Mouse (Mus musculus): ENCODE data around the gene Cntnap2. TPM values are rescaled to one million over a fixed set of nuclear protein-coding genes. Genes with fewer than 3 reads are reported as not detected.

Gene Cntnap2
- polyA plus RNA-seq, 1 experiment from 2014 or later = 19.5 TPM

GRCm38 (mm10) chr6:47255270-47255669 lies 2196.1 kb downstream of the Cntnap2 start:
- no peak overlapping the region for H3K27ac ChIP-seq (ENCODE audit: low read depth, low read length)
- H3K4me2 ChIP-seq (replicated peaks; ENCODE audit: low read depth, low read length) = no peak overlapping the region
- WGBS = 86% methylated on average over 2 of the region's 2 CpGs
- ATAC-seq (ENCODE audit: low FRiP score) (no peak), DNase-seq (ENCODE audit: low spot score) (no peak)
- no peaks in the 10 kb centered on the region for H3K36me3 ChIP-seq (ENCODE audit: control insufficient read depth, insufficient read depth, low read length)
- H3K9me3 ChIP-seq (ENCODE audit: control insufficient read depth, low read length) = no peaks in the 10 kb centered on the region
- H3K4me1 ChIP-seq (replicated peaks; ENCODE audit: control insufficient read depth, insufficient read depth, low read length) = peaks cover 3% of the 10 kb centered on the region; the same call in 1 of the 2 replicates
- no peaks in the 10 kb centered on the region for H3K27me3 ChIP-seq (ENCODE audit: control insufficient read depth, insufficient read depth, low read length)
- no peak overlapping the region for H3K9ac ChIP-seq (ENCODE audit: low read depth, low read length)
- no peak overlapping the region for H3K4me3 ChIP-seq (ENCODE audit: low read depth, low read length)

DNA sequence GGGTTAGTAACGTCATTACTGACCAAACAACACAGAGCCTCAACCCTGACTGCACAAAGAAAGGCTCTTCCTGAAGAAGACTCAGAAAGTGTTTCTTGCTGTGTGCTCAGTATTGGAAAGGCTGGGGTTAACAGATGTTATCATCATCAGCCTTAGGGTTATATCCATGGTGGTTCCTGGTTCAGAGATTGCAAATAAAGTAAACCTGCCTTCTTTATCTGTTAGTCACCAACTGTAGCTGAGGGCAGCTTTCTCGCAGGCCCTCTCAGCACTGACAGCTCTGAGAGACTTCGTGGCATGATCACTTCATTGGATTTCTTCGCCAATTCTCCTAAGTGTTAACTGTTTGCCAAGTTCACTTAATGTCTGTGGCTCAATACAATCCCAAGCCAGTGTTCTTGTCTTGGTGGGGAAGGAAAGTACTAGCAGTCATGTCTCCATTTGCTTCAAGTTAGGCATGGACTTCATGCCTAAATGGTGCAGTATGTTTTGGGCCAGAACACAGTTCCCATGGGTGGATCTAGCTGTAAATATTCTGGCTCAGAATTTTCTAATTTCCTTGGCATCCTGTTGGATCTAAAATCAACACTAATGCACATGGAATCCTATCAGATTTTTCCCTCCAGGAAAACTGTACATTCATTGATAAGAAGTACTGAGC lies 2197.2 kb downstream of the Cntnap2 start:
- ATAC-seq (ENCODE audit: low FRiP score) (no peak), DNase-seq (ENCODE audit: low spot score) (no peak)
- Histone ChIP-seq H3K36me3 (ENCODE audit: control insufficient read depth, insufficient read depth, low read length) (no peaks in the 10 kb centered on the region), H3K9me3 (ENCODE audit: control insufficient read depth, low read length) (no peaks in the 10 kb centered on the region), H3K4me2 (replicated peaks; ENCODE audit: low read depth, low read length) (no peak overlapping the region), H3K27me3 (ENCODE audit: control insufficient read depth, insufficient read depth, low read length) (no peaks in the 10 kb centered on the region), H3K4me3 (ENCODE audit: low read depth, low read length) (no peak overlapping the region), H3K9ac (ENCODE audit: low read depth, low read length) (no peak overlapping the region), H3K4me1 (replicated peaks; ENCODE audit: control insufficient read depth, insufficient read depth, low read length) (peaks cover 3% of the 10 kb centered on the region; the same call in 1 of the 2 replicates), H3K27ac (ENCODE audit: low read depth, low read length) (no peak overlapping the region)
- 82% methylated on average over 4 of the region's 4 CpGs for WGBS

DNA sequence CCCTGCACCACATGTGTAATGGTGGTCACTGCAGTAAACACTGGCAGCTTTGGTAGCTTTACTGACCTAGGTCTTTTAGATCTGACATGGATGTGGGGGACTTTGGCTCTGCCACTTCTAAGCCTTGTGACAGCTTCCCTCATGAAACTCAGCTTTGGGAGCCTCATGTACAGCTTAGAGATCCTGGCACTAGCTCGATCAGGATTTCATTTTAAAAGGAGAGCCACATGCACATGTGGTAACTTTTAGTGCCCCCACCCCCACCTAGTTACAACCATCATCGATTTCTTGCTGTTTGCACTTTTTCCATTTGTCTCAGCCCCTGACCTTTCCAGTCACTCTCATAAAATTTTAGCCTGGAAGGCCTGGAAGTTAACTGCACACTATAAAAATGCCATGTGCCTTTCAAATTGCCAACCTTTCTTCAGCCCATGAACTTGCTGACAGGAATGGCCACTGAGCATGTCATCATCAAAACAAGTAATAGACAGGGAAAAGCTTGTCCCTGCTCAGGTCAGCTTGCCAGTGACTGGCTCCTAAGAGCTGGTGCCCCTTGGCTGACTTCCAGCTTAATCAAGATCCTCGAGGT lies 2197.9 kb downstream of the Cntnap2 start:
- Histone ChIP-seq H3K4me2 (replicated peaks; ENCODE audit: low read depth, low read length) (no peak overlapping the region), H3K27ac (ENCODE audit: low read depth, low read length) (no peak overlapping the region), H3K36me3 (ENCODE audit: control insufficient read depth, insufficient read depth, low read length) (no peaks in the 10 kb centered on the region), H3K9me3 (ENCODE audit: control insufficient read depth, low read length) (no peaks in the 10 kb centered on the region), H3K4me3 (ENCODE audit: low read depth, low read length) (no peak overlapping the region), H3K4me1 (replicated peaks; ENCODE audit: control insufficient read depth, insufficient read depth, low read length) (peaks cover 3% of the 10 kb centered on the region; the same call in 1 of the 2 replicates), H3K9ac (ENCODE audit: low read depth, low read length) (no peak overlapping the region), H3K27me3 (ENCODE audit: control insufficient read depth, insufficient read depth, low read length) (no peaks in the 10 kb centered on the region)
- DNase-seq (ENCODE audit: low spot score) (no peak), ATAC-seq (ENCODE audit: low FRiP score) (no peak)
- 67% methylated on average over 3 of the region's 3 CpGs for WGBS

GRCm38 (mm10) chr6:47259626-47260114 lies 2200.5 kb downstream of the Cntnap2 start:
- H3K36me3 ChIP-seq (ENCODE audit: control insufficient read depth, insufficient read depth, low read length) = no peaks in the 10 kb centered on the region
- DNase-seq (ENCODE audit: low spot score) = no peak
- H3K27me3 ChIP-seq (ENCODE audit: control insufficient read depth, insufficient read depth, low read length) = no peaks in the 10 kb centered on the region
- no peak overlapping the region for H3K4me3 ChIP-seq (ENCODE audit: low read depth, low read length)
- H3K9me3 ChIP-seq (ENCODE audit: control insufficient read depth, low read length) = no peaks in the 10 kb centered on the region
- WGBS = 17% methylated on average over 3 of the region's 3 CpGs
- peak overlapping the region; percentile 27; the same call in 1 of the 2 replicates for H3K27ac ChIP-seq (ENCODE audit: low read depth, low read length)
- ATAC-seq (ENCODE audit: low FRiP score) = no peak
- H3K4me2 ChIP-seq (replicated peaks; ENCODE audit: low read depth, low read length) = no peak overlapping the region
- no peak overlapping the region for H3K9ac ChIP-seq (ENCODE audit: low read depth, low read length)
- H3K4me1 ChIP-seq (replicated peaks; ENCODE audit: control insufficient read depth, insufficient read depth, low read length) = peaks cover 3% of the 10 kb centered on the region; the same call in 1 of the 2 replicates

DNA sequence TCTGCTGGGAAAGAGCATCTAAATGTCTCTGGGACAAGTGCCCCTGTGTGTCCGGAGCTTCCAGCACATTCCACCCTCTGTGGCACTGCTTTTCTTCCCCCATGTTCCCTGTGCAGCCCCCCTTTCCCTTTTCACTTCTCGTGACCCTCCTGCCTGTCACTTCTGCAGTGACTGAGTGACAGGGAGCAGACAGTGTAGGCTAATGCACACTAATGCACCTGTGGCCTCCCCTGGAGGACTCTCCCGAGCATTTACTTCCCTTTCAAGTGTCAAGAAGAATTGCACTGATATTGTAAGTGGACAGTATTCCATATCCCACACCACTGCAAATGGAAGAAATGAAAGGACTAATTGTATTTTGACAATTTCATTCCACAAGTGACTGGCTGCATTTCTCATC lies 2208.1 kb downstream of the Cntnap2 start:
- peak; percentile 49; the same call in 1 of the 2 replicates for ATAC-seq (ENCODE audit: low FRiP score)
- WGBS = 67% methylated on average over 3 of the region's 3 CpGs
- H3K4me1 ChIP-seq (replicated peaks; ENCODE audit: control insufficient read depth, insufficient read depth, low read length) = no peaks in the 10 kb centered on the region
- no peaks in the 10 kb centered on the region for H3K9me3 ChIP-seq (ENCODE audit: control insufficient read depth, low read length)
- H3K9ac ChIP-seq (ENCODE audit: low read depth, low read length) = no peak overlapping the region
- DNase-seq (ENCODE audit: low spot score) = no peak
- no peak overlapping the region for H3K4me2 ChIP-seq (replicated peaks; ENCODE audit: low read depth, low read length)
- H3K4me3 ChIP-seq (ENCODE audit: low read depth, low read length) = no peak overlapping the region
- H3K27ac ChIP-seq (ENCODE audit: low read depth, low read length) = no peak overlapping the region
- H3K27me3 ChIP-seq (ENCODE audit: control insufficient read depth, insufficient read depth, low read length) = no peaks in the 10 kb centered on the region
- no peaks in the 10 kb centered on the region for H3K36me3 ChIP-seq (ENCODE audit: control insufficient read depth, insufficient read depth, low read length)

DNA sequence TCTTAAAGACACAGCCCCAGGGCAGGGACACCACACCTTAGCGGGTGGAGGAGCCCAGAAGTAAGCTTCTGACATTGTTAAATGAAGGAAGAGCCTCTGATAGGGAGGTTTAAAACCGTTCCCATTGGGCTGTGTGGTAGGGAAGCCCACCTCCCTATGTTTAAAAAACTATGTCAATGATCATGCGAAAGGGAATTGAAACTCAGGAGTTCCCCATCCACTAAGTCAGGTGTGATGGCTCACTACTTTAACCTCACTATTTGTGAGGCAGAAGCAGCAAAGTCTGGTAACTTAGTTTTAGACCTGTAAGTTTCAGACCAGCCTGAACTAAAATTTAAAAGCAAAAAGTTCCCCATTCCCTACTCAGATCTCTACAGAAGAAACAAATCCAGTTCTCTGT lies 2210.3 kb downstream of the Cntnap2 start:
- Histone ChIP-seq H3K27ac (ENCODE audit: low read depth, low read length) (no peak overlapping the region), H3K4me3 (ENCODE audit: low read depth, low read length) (no peak overlapping the region), H3K9ac (ENCODE audit: low read depth, low read length) (no peak overlapping the region), H3K9me3 (ENCODE audit: control insufficient read depth, low read length) (no peaks in the 10 kb centered on the region), H3K4me1 (replicated peaks; ENCODE audit: control insufficient read depth, insufficient read depth, low read length) (peaks cover 4% of the 10 kb centered on the region; the same call in 1 of the 2 replicates), H3K4me2 (replicated peaks; ENCODE audit: low read depth, low read length) (no peak overlapping the region), H3K27me3 (ENCODE audit: control insufficient read depth, insufficient read depth, low read length) (no peaks in the 10 kb centered on the region), H3K36me3 (ENCODE audit: control insufficient read depth, insufficient read depth, low read length) (no peaks in the 10 kb centered on the region)
- WGBS = 79% methylated on average over 3 of the region's 3 CpGs
- ATAC-seq (ENCODE audit: low FRiP score) (no peak), DNase-seq (ENCODE audit: low spot score) (no peak)

GRCm38 (mm10) chr6:47271576-47271975 lies 2212.4 kb downstream of the Cntnap2 start:
- 92% methylated on average over 3 of the region's 3 CpGs for WGBS
- Histone ChIP-seq H3K27me3 (ENCODE audit: control insufficient read depth, insufficient read depth, low read length) (0 out of 2 replicates have a peak, but pooled peaks cover 2% of the 10 kb centered on the region), H3K9ac (ENCODE audit: low read depth, low read length) (no peak overlapping the region), H3K4me2 (replicated peaks; ENCODE audit: low read depth, low read length) (no peak overlapping the region), H3K27ac (ENCODE audit: low read depth, low read length) (no peak overlapping the region), H3K9me3 (ENCODE audit: control insufficient read depth, low read length) (no peaks in the 10 kb centered on the region), H3K36me3 (ENCODE audit: control insufficient read depth, insufficient read depth, low read length) (no peaks in the 10 kb centered on the region), H3K4me1 (replicated peaks; ENCODE audit: control insufficient read depth, insufficient read depth, low read length) (peaks cover 4% of the 10 kb centered on the region; the same call in 1 of the 2 replicates), H3K4me3 (ENCODE audit: low read depth, low read length) (no peak overlapping the region)
- DNase-seq (ENCODE audit: low spot score) (no peak), ATAC-seq (ENCODE audit: low FRiP score) (no peak)

DNA sequence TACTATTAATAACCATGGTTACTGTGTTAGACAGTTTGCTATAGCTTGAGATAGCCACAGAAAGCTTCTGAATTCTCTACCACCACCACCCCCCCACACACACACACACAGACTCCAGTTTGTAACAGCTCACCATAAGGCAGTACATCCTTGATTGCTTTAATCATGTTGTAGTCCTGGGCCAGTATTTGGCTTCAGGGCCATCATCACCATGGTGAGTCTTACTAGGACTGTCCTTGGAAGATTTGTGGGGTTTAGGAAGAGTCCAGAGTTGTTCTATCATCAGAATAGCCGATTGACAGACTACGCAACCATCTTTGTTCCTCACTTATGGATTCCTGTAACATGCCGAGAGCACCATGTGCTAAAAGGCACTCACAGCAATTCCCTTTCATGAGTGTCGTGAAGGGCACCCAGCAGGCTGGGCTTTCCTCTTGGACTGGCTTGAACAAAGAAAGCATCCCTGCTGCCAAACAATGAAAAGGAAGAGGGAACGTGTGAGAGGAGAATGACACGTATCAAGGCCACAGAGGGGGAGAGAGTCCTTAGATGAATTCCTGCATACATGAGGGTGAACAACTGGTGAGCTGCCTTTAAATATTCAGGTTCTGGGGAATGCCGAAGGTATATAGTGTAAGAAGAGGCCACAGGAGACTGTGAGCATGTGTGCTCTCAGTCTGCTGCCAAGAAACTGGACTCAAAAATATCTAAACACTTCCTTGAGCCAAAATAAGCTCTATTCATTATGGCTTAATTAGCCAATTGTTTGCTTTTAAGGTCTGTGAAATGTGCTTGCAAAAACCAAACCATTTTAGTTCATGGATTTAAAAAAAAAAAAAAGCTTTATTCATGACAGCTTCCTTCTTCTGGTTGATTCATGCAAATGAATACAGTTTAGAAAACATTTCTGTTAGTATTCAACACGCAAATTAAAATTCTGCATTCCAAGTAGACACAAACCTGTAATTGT lies 2213.7 kb downstream of the Cntnap2 start:
- H3K4me1 ChIP-seq (replicated peaks; ENCODE audit: control insufficient read depth, insufficient read depth, low read length) = peaks cover 4% of the 10 kb centered on the region; the same call in 1 of the 2 replicates
- H3K27me3 ChIP-seq (ENCODE audit: control insufficient read depth, insufficient read depth, low read length) = 0 out of 2 replicates have a peak, but pooled peaks cover 5% of the 10 kb centered on the region
- H3K36me3 ChIP-seq (ENCODE audit: control insufficient read depth, insufficient read depth, low read length) = no peaks in the 10 kb centered on the region
- DNase-seq (ENCODE audit: low spot score) (peak; percentile 35), ATAC-seq (ENCODE audit: low FRiP score) (peak; percentile 63)
- 37% methylated on average over 8 of the region's 8 CpGs for WGBS
- H3K9me3 ChIP-seq (ENCODE audit: control insufficient read depth, low read length) = no peaks in the 10 kb centered on the region
- 0 out of 2 replicates have a peak overlapping the region, but pooled peaks have one; percentile 19 for H3K9ac ChIP-seq (ENCODE audit: low read depth, low read length)
- H3K27ac ChIP-seq (ENCODE audit: low read depth, low read length) = peak overlapping the region; percentile 33; the same call in 1 of the 2 replicates
- no peak overlapping the region for H3K4me2 ChIP-seq (replicated peaks; ENCODE audit: low read depth, low read length)
- H3K4me3 ChIP-seq (ENCODE audit: low read depth, low read length) = no peak overlapping the region

All from hindbrain, embryonic 11.5 days (tissue).